Mouse (Mus musculus) CD8-positive naive resting alpha-beta T cell, adult 2 months (primary cell): ENCODE results near the gene Uvrag.

Experiments
- DNase-seq, 2 experiments: peaks; one replicate each; pipeline ENCODE4 v3.0.0; 2022; ENCODE audit warnings: low read depth in 2 of 2, low spot score in 2 of 2

The Uvrag gene

DNA sequence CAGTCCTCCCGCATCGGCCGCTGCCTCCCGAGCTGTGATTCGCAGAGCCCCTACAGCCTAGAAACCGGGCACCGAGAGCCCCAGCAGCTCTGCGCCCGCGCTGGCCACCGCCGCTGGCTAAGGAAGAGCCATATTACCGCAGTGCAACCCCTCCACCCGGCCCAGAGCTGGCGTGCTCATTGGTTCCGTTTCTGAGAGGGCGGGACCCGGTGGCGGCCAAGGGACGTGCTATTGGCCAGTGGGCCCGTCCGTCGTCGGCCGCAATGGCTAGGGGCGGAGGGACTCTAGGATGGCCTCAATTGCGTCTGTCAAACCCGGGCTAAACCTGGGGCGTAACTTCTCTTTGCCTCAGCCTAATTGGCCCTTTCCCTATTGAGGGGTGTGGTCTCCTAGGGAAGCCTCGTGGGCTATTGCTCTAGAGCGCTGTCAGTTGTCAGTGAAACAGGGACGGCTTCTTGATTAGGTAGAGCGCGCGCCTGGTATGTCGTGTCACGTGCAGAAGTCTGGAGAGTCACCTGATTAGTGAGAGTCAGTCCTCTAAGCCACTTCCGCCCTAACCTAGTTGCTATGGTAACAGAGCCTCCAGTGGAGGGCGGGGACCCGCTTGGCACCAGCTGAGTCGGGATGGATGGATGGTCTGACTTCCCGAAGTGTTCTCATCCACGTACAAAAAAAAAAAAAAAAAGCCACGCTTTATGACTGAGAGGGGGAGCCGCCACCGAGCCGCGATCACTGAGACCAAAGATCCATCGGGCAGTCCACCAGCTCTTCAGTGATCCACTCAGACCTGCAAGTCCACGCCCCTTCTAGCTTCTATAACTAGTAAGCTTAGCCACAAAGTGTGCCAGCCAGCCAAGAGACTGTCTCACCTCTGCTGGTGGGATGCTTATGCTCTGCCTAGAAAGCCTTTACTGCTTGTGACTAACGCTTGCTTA is at the start of gene Uvrag:
Gene Uvrag, minus strand, starts transcription at position 158 of the 935 bp plus-strand sequence.
- peak; percentile 96 to 98 for DNase-seq

DNA sequence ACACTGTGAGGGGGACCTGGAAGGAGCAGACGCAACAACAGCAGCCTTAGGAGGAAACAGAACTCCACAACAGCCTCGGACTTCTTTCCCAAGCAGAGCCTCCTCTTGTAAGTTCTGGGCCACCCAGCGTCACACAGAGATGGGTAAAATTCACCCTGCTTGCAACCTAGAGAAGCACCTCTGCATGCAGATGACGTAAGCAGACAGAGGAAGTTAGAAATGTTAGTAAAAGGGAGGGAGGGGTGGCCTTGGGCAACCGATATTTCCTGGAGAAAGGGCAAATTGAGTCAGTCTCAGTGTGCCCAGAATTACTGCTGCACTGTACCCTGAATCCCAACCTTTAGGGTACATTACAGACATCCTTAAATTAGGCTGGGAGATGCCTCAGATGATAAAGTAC is 48.9 kb upstream of the Uvrag start:
- no peak for DNase-seq

DNA sequence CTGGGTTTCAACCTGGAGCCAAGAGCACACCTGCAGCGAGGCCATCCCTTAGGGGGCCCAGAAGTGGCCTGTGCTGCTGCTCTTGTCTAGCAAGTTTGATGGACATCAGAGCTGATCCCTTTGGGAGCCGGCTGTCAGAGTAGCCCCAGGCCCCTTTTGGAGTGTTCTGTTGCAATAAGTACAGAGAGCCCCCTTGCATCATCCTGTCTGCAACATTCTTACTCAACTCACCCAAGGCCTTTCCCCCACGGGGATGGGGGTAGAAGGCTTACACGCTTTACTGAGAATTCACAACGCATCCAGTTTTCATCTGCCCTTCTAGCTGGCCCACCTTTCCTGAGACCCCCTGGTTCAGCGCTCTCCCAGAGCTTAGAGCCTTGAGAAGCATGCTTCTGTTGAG is 47.7 kb upstream of the Uvrag start:
- no peak for DNase-seq

DNA sequence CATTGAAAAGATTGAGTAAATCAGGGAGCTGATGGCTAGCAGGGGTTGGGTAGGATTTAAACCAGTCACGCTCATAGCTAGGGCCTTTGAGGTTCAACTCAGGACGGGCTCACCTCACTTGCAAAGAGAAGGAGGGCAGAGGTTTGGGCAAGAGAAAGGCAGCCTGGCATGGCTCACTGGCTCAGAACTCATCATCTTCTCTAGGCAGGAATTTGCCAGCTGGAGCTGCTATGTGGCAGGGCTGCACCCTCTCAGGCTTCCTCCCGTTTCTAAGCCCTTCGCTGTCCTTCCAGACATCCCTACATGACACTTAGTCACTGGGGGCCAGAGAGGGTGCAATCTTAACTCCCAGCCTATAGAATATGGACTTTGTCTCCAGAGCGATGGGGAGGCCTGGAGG is 46.5 kb upstream of the Uvrag start:
- DNase-seq = no peak

DNA sequence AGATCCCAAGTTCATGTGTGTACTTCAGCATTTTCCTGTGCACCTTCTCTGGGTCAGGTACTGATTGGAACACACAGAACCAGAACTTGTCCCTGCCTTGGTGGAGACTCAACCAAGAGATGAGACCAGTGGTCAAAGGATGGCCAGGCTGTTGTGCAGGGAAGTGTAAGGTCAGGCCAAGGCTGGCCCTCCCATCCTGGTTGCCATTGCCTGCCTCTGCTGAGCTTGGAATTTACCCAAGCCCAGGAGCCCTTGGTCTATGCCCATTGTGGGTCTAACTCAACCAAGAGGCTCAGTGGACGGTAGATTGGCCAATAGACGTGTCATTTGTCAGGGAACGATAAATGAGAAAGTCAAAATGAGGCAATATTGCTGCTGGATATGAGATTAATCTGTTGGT is 44.5 kb upstream of the Uvrag start:
- no peak for DNase-seq

DNA sequence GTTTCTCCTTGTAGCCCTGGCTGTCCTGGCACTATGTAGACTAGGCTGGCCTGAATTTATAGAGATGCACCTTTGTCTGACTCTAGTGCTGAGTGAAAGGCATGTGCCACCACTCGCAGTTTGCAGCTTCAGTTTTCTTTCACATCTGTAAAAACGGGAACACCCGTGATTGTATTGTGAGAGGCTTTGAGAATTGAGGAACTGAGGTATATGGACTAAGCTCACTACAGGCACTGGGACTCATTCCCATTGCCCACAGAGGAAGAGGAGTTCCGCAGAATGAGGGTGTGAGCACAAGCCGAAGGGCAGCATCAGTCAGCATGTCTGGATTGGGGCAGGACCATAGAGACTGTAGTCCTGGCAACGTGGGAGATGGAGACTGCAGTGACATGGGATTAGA is 42.8 kb upstream of the Uvrag start:
- DNase-seq = no peak

DNA sequence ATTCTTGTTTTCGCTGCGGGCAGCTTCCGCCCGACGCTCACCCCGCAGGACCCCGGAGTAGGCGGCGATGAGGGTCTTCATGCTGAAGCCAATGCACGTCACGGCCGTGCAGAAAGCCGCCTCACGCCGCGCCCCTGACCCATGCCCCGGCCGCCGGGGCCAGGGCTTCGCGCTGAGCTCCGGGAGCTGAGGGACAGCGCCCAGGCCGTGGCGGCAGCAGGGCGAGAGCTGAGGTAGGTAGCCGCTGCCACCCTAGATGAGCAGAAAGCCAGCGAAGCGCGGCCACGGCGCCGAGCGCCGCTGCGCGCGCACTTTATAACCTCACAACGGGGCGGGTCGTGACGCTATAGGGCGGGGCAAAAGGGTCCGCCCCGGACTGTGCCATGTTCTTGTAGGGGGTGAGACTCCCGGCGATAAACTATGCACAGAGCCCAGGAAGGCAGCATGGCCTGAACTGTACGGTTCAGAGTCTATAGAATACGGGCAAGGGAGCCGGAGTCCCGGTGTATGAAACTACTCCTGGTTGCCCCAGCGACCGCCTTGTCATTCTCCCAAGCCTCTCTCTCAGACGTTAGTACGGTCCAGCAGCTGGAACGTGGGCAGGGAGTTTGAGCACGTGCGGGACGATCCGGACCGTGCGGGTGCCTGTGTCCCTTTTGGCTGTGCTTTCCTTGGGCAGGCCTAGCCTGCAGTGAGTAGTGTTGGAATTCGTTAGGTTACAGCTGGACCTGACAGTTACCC is 41.7 kb upstream of the Uvrag start, which contains the start of gene Dgat2:
Gene Dgat2, minus strand, starts transcription at position 288 of the 741 bp plus-strand sequence.
- DNase-seq = peak; percentile 88 to 93

DNA sequence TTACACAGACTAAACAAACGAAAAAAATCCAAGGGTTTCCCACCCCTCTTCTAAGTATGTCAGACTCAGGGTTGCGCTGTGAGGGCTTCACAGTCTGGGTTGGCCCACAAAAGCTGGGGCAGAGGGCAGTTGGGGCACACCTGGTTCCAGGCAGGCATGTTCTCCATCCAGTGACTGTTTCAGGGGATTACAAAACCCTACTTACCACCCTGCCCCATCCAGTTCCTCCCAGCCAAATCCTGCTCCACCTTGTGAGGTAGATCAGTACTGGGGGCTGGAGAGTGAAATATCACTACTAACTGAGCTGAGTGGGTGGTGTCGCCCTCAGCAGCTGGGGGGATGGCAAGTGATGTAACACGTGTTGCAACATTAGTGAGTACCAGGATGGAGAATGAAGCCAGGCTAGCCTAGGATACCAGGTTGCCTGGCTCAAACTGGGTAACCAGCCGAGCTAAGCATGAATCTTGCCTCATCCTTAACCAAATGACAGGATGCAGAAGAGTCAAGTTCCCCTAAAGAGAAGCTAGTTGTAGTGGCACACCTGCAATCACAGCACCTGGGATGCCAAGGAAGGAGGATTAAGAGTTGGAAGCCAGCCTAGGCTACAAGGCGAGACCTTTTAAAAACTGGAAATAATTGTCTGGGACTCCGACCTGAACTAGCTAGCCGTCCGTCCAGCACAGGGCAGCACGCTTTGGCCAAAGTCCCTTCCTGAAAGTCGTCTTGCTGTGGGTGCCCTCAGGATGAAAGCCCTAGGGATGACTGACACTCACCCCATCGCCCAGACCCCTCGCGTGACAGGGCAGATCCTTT is 40.9 kb upstream of the Uvrag start:
- DNase-seq = peak in 1 of 2 experiments; percentile 11

DNA sequence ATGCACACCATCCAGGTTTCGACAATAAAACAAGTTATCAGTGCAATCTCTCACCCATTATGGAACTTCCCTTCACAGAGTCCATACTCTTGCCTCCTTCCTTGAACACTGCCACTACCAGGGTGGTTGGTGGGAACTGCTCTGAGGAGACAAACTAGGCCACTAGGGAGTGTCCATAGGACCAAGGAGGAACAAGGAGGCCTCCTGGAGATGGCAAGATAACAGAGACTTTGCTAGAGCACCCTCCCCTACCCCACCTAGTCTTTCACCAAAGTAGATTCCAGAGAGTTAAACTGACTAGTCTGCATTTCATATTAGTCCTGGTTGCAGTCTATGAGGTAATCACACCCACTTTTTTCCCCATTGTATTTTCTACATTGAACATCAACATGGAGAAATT is 39.2 kb upstream of the Uvrag start:
- DNase-seq = no peak

DNA sequence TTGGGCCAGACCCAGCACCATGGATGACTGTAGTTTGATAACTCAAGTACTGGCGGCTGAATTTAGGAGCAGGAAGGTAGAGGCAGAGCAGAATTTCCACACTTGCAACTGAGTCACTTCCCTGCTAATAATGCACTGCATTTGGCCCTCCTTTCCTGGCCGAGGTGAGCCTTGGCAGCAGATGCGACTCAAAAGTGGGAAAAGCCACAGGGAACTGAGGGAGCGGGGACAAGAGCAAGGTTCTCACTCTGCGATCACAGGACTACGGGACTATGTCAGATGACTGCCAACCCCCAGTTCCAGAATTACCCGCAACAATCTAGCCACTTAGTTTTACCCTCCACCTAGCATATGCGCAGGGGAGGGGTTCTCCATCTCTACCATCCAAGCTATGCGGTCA is 38.3 kb upstream of the Uvrag start:
- no peak for DNase-seq

DNA sequence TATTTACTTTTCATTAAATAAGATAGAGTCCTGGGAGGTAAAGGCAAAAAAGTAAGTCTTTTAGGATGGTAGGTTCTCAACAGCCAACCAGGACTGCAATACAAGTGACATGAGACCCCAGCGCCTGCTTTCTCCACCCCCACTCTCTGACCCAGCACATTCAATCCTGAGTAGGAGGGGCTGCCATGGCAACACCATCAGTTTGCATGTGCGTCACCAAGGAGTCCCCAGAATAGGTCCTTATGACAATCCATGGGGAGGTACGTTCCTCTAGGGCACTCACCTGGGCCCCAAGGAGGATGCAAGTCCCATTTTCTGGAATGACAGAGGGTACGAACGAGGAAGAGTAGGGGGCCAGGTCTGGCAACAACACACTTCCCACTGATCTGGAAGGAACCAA is 36.4 kb upstream of the Uvrag start:
- no peak for DNase-seq

DNA sequence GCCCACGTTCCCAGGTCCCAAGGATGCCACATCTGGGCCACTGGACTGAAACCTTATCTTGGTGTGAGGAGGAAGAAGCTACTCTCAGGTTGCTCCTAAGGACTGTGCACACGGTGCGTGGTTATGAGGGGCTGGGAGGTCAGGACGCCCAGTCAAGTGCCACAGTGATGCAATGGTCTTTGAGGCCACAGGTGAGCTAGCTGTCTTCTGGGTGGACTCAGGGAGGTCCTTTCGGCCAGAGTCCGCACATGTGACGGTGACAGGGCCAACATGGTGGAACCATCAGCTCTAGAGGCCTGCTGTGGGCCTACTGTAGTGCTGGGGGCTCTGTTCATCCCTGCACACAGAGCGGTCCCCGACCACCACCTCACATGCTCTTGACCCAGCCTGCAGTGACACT is 34.7 kb upstream of the Uvrag start:
- DNase-seq = no peak

DNA sequence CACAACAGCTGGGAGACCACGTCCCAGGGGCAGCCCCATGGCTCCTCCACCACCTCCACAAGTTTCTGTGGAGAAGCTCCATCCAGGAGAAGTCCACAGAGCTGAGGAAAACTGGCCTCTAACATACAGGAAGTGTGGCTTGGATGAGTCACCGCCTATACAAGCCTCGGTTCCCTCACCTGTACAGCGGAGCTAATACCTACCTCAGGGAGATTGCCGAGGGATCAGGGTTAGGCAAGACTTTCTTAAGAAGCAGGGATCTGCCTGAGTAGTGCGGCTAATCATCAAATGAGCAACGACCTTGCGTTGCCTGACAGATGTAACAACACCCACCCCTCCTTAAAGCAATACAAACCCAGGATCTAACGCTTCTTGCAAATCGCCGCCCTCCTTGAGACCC is 34.2 kb upstream of the Uvrag start:
- no peak for DNase-seq

DNA sequence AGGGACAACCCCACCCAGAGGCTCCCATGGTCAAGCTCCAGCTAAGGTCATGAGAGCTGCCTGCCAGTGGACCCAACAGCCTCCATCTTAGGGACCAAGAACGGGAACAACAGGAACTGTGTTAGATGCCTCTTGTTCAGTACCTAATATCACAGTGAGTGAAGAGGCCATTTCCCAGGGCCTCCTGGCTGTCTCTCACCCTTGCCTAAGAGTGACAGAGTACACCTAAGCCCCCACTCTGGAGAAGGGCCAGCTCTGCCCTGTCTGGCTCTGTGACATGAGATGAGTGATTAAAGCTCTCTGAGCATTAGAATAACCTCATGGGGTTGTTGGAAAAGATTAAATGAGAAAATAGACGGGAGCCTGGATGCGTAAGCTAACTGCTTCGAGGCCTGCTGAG is 33.1 kb upstream of the Uvrag start:
- no peak for DNase-seq

DNA sequence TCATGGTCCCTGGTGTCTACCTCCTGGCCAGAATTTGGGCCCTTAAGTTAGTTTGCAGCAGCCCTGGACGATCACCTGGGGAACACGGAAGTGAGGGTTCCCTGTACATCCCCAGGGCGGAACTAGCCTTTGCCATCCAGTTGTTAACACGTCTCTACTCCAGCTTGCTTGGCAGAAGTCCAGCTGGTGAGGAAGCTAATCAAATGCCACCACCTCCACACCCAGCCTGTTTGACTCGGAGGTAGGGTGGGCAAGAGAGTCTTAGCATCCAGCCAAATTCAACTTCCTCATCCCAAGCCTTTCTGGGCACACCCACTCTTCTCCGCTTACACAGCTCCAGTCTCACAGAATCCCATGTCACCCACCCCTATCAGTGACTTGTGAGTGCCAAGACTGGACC is 32.0 kb upstream of the Uvrag start:
- no peak for DNase-seq

DNA sequence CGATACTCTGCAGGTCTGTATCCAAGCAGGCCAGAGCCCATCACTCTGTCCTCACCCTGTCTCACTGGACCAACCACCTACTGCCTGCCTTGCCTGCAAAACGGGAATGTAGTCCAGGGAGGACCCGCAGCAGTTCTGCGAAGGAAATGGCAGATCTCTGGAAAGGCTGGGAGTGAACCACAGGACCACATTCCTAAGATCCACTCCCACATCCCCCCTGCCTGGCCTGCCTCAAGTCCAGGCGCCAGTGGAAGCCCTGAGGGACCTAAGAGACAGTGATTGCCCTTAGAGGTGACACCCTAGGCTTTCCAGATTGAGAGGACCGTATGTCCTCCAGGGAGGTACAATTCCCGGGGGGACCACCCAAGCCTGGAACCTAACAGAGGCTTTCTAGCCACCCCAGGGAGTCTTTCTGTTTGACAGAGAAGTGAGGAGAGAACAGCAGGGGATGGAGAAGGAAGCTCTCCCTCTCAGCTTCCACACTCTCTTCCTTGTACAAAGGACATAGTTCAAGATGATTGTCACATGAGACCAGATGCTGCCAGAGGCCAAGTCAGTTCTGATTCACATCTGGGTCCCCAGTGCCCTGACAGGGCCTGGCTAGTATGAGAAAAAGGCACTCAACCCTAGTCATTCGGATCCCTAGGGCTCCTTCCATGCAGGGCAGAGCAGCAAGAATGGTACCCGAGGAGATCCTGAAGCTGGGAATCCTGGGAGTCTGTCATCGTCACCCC is 31.0 kb upstream of the Uvrag start:
- DNase-seq = no peak

DNA sequence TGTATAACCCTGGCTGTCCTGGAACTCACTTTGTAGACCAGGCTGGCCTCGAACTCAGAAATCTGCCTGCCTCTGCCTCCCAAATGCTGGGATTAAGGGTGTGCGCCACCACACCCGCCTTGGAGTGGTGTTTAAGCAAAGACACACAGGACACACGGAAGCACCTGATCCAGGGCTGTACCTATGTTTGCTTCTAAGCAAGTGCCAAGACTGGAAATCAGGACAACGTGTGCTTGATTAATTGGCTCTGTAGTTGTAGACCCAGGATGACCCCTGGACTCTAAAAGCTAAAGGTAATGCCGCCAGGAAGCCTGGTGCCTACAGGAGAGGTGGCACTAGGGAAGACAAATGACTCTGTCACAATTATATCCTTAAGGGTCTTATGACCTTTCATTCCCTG is 29.6 kb upstream of the Uvrag start:
- DNase-seq = no peak

DNA sequence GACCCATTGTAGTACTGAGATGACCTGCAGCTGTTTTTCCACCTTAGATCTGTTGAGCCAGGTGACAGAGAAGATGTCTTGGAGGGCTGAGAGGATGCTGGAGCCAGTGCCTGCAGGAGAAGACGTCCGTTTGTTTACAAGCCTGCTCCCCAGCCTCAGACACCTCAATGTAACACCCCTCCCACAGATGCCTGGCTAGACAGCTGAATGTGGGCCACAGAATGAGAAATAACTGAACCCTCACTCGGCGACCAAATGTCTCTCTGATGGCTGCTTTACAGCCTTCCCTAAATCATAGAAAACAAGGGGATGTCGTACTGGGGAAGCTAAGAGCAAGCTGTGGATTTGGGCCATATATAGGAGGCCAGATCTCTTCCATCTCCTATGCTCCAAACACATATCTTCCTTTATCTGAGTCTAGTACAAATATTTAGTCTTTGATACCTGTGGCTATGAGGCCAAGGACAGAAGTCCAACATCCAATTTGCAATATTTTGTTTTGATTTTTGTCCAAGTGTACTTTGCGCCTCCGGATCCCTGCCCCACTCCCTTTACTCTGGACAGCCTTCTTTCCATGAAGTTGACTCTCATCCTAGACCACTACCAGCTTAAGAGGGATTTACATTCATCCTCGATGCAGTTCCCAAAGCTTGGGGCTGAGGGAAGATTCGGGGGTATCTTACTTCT is 28.9 kb upstream of the Uvrag start:
- DNase-seq = no peak

DNA sequence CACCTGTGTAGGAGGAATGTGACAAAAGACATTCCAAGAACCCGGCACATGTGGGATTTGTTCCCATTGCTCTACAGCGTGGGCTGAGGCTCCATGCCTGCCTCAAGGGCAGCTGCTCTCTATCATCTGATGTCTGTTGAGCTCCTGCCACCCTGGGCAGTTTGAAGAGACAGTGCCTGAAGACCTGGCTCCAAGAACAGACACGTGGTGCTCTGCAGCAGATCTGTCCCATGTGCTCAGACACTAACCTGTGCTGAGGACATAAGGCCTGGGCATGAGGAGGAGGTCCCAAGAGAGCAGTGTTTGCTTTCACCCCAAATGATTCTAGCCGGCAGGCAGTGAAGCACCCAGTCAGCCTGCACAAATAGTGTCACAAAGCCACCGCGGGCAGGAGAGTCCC is 27.8 kb upstream of the Uvrag start:
- DNase-seq = no peak

DNA sequence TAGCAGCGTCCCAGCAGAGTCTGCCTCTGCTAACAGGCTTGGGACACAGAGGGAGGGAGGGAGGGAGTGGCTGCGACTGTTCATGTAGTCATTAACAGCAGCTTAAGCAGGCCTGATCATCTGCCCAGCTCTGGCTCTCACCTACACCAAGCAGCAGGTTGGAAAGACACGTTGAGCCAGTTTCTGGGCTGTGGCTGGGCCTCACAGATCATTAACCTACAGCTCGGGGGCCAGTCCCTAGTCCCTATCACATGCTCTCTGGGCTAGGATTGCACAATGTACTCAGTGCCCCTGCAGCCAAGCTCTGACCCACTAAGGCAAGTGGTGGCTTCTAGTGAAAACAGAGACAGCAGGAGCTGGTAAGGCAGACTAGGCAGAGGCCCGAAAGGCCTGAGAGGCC is 27.0 kb upstream of the Uvrag start:
- DNase-seq = no peak
